Mouse (Mus musculus) heart, embryonic 13.5 days (tissue): ENCODE results near the gene 5530400C23Rik. TPM values are rescaled to one million over a fixed set of nuclear protein-coding genes. Genes with fewer than 3 reads are reported as not detected.
"Not testable (repeated sequence)": the region's sequence is repeated elsewhere in the genome, so short reads cannot be mapped to it uniquely, and the experiment has no call there.

ENCODE experiments used
- ATAC-seq: fragments of 200-750 bp; cut with Nextera tagmentation; 2 replicates; pipeline ENCODE4 v1.8.0; 2017; ENCODE audit warnings: moderate TSS enrichment; ENCODE audit not compliant: insufficient number of reproducible peaks, low FRiP score, low TSS enrichment; ENCODE audit errors: extremely low read depth
- H3K27ac ChIP-seq: fragments of 300-500 bp; sonication (generic); replicated peaks from 2 replicates; pipeline ENCODE4 v1.5.1; 2015; ENCODE audit warnings: moderate library complexity, mild to moderate bottlenecking, inconsistent platforms
- H3K27me3 ChIP-seq: fragments of 300-500 bp; sonication (generic); replicated peaks from 2 replicates; pipeline ENCODE4 v1.6.1; 2015; ENCODE audit warnings: mild to moderate bottlenecking, inconsistent platforms
- H3K36me3 ChIP-seq: fragments of 300-500 bp; sonication (generic); 2 replicates; pipeline ENCODE4 v1.6.1; 2015; ENCODE audit warnings: mild to moderate bottlenecking, inconsistent platforms
- H3K4me1 ChIP-seq: fragments of 300-500 bp; sonication (generic); 2 replicates; pipeline ENCODE4 v1.6.1; 2015; ENCODE audit warnings: inconsistent platforms
- H3K4me2 ChIP-seq: fragments of 300-500 bp; sonication (generic); 2 replicates; pipeline ENCODE4 v1.6.1; 2015; ENCODE audit warnings: inconsistent platforms, mild to moderate bottlenecking, moderate library complexity
- H3K4me3 ChIP-seq: fragments of 300-500 bp; sonication (generic); 2 replicates; pipeline ENCODE4 v1.5.1; 2015; ENCODE audit warnings: moderate library complexity, mild to moderate bottlenecking, inconsistent platforms
- H3K9ac ChIP-seq: fragments of 300-500 bp; sonication (generic); 2 replicates; pipeline ENCODE4 v1.6.1; 2015; ENCODE audit warnings: inconsistent platforms, mild to moderate bottlenecking, moderate library complexity
- H3K9me3 ChIP-seq: fragments of 300-500 bp; sonication (generic); 2 replicates; pipeline ENCODE4 v1.6.1; 2016; ENCODE audit warnings: inconsistent platforms
- WGBS: fragments of 180-500 bp; shearing (Covaris S2); methylation state at CpG from one replicate; pipeline ENCODE4 v1.1.7; 2015; ENCODE audit warnings: mixed read lengths; 5-methylcytosine and 5-hydroxymethylcytosine counted together
- polyA plus RNA-seq: library from polyadenylated mRNA; unstranded; fragments of >200 nt; fragmentation: Nextera tagmentation; extraction: Ambion mirVana; gene quantifications from 2 replicates; pipeline ENCODE4 v1.2.1, GENCODE M21; 2015

The 5530400C23Rik gene
- polyA plus RNA-seq, result not detected in 2 replicates

- ATAC-seq, H3K4me3 ChIP-seq, H3K9me3 ChIP-seq, H3K9ac ChIP-seq, H3K4me1 ChIP-seq, H3K36me3 ChIP-seq, H3K4me2 ChIP-seq, H3K27me3 ChIP-seq, H3K27ac ChIP-seq: not testable (repeated sequence)
Measured at GRCm38 (mm10) chr6:133291916-133292315, at the start of gene 5530400C23Rik. Gene 5530400C23Rik, plus strand, starts transcription at chr6:133292216.

- Histone ChIP-seq H3K36me3 (no peaks in the 10 kb centered on the region), H3K9ac (no peak overlapping the region), H3K27me3 (no peaks in the 10 kb centered on the region), H3K4me2 (no peak overlapping the region), H3K27ac (no peak overlapping the region), H3K9me3 (0 out of 2 replicates have a peak, but pooled peaks cover 4% of the 10 kb centered on the region), H3K4me1 (no peaks in the 10 kb centered on the region), H3K4me3 (no peak overlapping the region)
- 70% methylated on average over 3 of the region's 3 CpGs for WGBS
- no peak for ATAC-seq
Measured at GRCm38 (mm10) chr6:133305952-133306715, 14.1 kb downstream of the 5530400C23Rik start.

GRCm38 (mm10) chr6:133313896-133314295 lies 21.9 kb downstream of the 5530400C23Rik start:
- H3K9me3 ChIP-seq, H3K9ac ChIP-seq, ATAC-seq, H3K27me3 ChIP-seq, H3K4me1 ChIP-seq, H3K27ac ChIP-seq, H3K36me3 ChIP-seq, H3K4me3 ChIP-seq, H3K4me2 ChIP-seq: not testable (repeated sequence)
- WGBS, result 72% methylated on average over 2 of the region's 2 CpGs

- Histone ChIP-seq H3K4me1 (0 out of 2 replicates have a peak, but pooled peaks cover 5% of the 10 kb centered on the region), H3K9me3 (no peaks in the 10 kb centered on the region), H3K27ac (no peak overlapping the region), H3K36me3 (no peaks in the 10 kb centered on the region), H3K27me3 (no peaks in the 10 kb centered on the region), H3K4me2 (no peak overlapping the region), H3K4me3 (no peak overlapping the region), H3K9ac (no peak overlapping the region)
- ATAC-seq, result no peak
- 50% methylated on average over 1 of the region's 1 CpGs for WGBS
Measured at GRCm38 (mm10) chr6:133338535-133338934, 46.5 kb downstream of the 5530400C23Rik start.

GRCm38 (mm10) chr6:133341731-133342130 lies 49.7 kb downstream of the 5530400C23Rik start:
- not testable (repeated sequence) for H3K9me3 ChIP-seq, H3K4me3 ChIP-seq, H3K4me2 ChIP-seq, H3K9ac ChIP-seq, H3K27me3 ChIP-seq, ATAC-seq, H3K36me3 ChIP-seq, H3K4me1 ChIP-seq
- peak overlapping the region; percentile 82 for H3K27ac ChIP-seq
- WGBS, result 4% methylated on average over 5 of the region's 5 CpGs

Other genes starting within 250 kb of the 5530400C23Rik start
- gene Tas2r140, start 236.4 kb upstream of the 5530400C23Rik start, polyA plus RNA-seq, result not detected in 2 replicates
- gene Smim10l1, start 187.3 kb upstream of the 5530400C23Rik start, polyA plus RNA-seq, result 63.7 and 69.6 TPM in 2 replicates